Mouse (Mus musculus) CH12.LX (cell line): ENCODE results near the gene Tmem53.

ENCODE experiments used
- CTCF ChIP-seq, 2 experiments: IDR thresholded peaks in 1 of 2; conservative IDR thresholded peaks in 1 of 2; 2 replicates each; pipeline ENCODE4 v1.5.1; 2011 to 2012; ENCODE audit warnings: low read depth in 2 of 2, low read length in 2 of 2, improper control_type of control experiment in 1 of 2, inconsistent platforms in 1 of 2, mild to moderate bottlenecking in 1 of 2, moderate library complexity in 1 of 2
- EP300 ChIP-seq: IDR thresholded peaks from 2 replicates; pipeline ENCODE4 v1.6.1; 2011; ENCODE audit warnings: low read length, improper control_type of control experiment

- TF ChIP-seq EP300 = no peak
- TF ChIP-seq CTCF (conservative IDR thresholded peaks at IDR 0.05 in 1 of 2, IDR thresholded peaks at IDR 0.05 in 1 of 2; ENCODE audit: low read depth in 2 of 2, low read length in 2 of 2) = no peak
These were observed 17.5 kb upstream of the Tmem53 start for GRCm38 (mm10) chr4:117234166-117234741.
